Mouse (Mus musculus) adrenal gland, postnatal 14 days (tissue): ENCODE results near the gene Brinp1. TPM values are rescaled to one million over a fixed set of nuclear protein-coding genes. Genes with fewer than 3 reads are reported as not detected.
A peak's percentile ranks its signal among the peaks of the same experiment; 100 is the strongest.

Experiments used
- DNase-seq: peaks from one replicate; pipeline ENCODE4 v3.0.0; 2021; ENCODE audit warnings: mixed read lengths
- long read RNA-seq, 2 experiments: library from polyadenylated mRNA; stranded (forward); transcript quantifications; one replicate each; pipeline ENCODE4 v2.0.0; 2021
- total RNA-seq: library from RNA; stranded (reverse); gene quantifications from 2 replicates; pipeline ENCODE4 v1.2.3, GENCODE M21; 2021

The Brinp1 gene
- 1.7 and 2.3 TPM in 2 replicates for total RNA-seq
- long read RNA-seq, experiment 1, partial matches to known transcripts = 0 of 3 reads
- long read RNA-seq, experiment 1, other reads (novel, unspliced or antisense) = 0 of 3 reads
- long read RNA-seq, experiment 2, partial matches to known transcripts = 0 of 2 reads
- long read RNA-seq, experiment 2, other reads (novel, unspliced or antisense) = 0 of 2 reads

- DNase-seq = peak; percentile 52
Observed at GRCm38 (mm10) chr4:68954322-68954901, at the start of gene Brinp1. Brinp1 (minus strand) TSS chr4:68954397.

- no peak for DNase-seq
Observed at GRCm38 (mm10) chr4:68957265-68957664, 3.1 kb upstream of the Brinp1 start.

- peak; percentile 79 for DNase-seq
Observed at GRCm38 (mm10) chr4:68955621-68956020, 1.4 kb upstream of the Brinp1 start.

- DNase-seq = no peak
Observed at GRCm38 (mm10) chr4:68953667-68954321, 403 bp downstream of the Brinp1 start.

GRCm38 (mm10) chr4:68953131-68953551, 1.1 kb downstream of the Brinp1 start:
- no peak for DNase-seq

GRCm38 (mm10) chr4:68950556-68950955, 3.6 kb downstream of the Brinp1 start:
- peak; percentile 9 for DNase-seq

- no peak for DNase-seq
Observed at GRCm38 (mm10) chr4:68942938-68943337, 11.3 kb downstream of the Brinp1 start.

- DNase-seq = no peak
Observed at GRCm38 (mm10) chr4:68930022-68930421, 24.2 kb downstream of the Brinp1 start.

GRCm38 (mm10) chr4:68926091-68926490, 28.1 kb downstream of the Brinp1 start:
- DNase-seq = no peak

- DNase-seq = no peak
Observed at GRCm38 (mm10) chr4:68922944-68923343, 31.3 kb downstream of the Brinp1 start.

- DNase-seq = no peak
Observed at GRCm38 (mm10) chr4:68922504-68922903, 31.7 kb downstream of the Brinp1 start.

- DNase-seq = no peak
Observed at GRCm38 (mm10) chr4:68920127-68920526, 34.1 kb downstream of the Brinp1 start.

GRCm38 (mm10) chr4:68910942-68911341, 43.3 kb downstream of the Brinp1 start:
- no peak for DNase-seq

GRCm38 (mm10) chr4:68906417-68907210, 47.6 kb downstream of the Brinp1 start:
- no peak for DNase-seq

- DNase-seq = no peak
Observed at GRCm38 (mm10) chr4:68890526-68890925, 63.7 kb downstream of the Brinp1 start.

GRCm38 (mm10) chr4:68886276-68886675, 67.9 kb downstream of the Brinp1 start:
- DNase-seq = no peak

GRCm38 (mm10) chr4:68872028-68872427, 82.2 kb downstream of the Brinp1 start:
- no peak for DNase-seq

- no peak for DNase-seq
Observed at GRCm38 (mm10) chr4:68865135-68865767, 88.9 kb downstream of the Brinp1 start.

- DNase-seq = no peak
Observed at GRCm38 (mm10) chr4:68864668-68865067, 89.5 kb downstream of the Brinp1 start.

- DNase-seq = peak; percentile 48
Observed at GRCm38 (mm10) chr4:68856868-68857267, 97.3 kb downstream of the Brinp1 start.

- DNase-seq = no peak
Observed at GRCm38 (mm10) chr4:68849671-68850070, 104.5 kb downstream of the Brinp1 start.

GRCm38 (mm10) chr4:68846976-68847375, 107.2 kb downstream of the Brinp1 start:
- no peak for DNase-seq
